Mouse (Mus musculus) embryo, embryonic 10.5 days (tissue): Measurements from ENCODE around the gene Obscn.

Experiments used
- DNase-seq: peaks from one replicate; pipeline ENCODE4 v3.0.0-alpha.2; 2015; ENCODE audit warnings: low spot score

Obscn gene

GRCm38 (mm10) chr11:58983691-58984341 is 152.4 kb downstream of the Obscn start:
- DNase-seq, result no peak

GRCm38 (mm10) chr11:58982471-58983097 is 153.6 kb downstream of the Obscn start:
- DNase-seq, result no peak

DNA sequence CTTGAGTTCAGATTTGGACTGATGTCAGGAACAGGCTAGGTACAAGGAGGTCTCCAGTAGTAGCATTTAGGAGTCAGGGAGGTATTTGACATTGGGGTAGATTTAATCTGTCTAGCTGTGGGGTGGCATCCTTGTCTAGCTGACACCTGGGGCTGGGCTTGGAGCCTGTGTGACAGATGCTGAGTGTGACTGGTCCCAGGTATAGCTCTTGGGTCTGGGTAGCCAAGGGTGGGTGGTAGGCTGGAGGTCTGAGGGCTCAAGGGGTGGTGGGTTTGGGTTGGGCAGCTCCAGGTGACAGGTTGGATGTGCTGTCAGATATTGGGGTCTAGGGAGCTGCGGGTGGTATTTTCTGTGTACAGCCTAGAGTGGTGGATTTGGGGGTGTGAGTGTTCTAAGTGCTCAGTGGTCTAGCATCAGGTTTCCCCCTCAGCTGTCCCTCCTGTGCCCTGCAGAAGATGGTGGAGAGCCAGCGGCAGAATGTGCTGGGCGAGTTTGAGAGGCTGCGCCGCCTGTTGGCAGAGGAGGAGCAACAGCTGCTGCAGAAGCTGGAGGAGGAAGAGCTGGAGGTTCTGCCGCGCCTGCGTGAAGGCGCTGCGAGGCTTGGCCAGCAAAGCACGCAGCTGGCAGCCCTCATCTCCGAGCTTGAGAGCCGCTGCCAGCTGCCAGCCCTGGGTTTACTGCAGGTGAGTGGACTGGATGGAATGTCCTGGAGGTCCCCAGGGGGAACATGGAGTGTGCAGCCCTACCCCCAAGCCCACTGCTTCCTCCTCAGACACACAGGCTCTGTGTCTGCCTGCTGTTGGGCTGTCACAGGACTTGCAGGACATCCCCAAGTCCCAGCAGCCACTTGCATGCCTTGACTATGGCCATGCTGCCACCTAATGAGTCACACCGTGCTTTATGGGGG is 154.4 kb downstream of the Obscn start:
- DNase-seq, result no peak

- no peak for DNase-seq
Observed at GRCm38 (mm10) chr11:58980381-58980990, 155.7 kb downstream of the Obscn start.

GRCm38 (mm10) chr11:58979661-58980060 is 156.5 kb downstream of the Obscn start:
- DNase-seq, result no peak

GRCm38 (mm10) chr11:58979183-58979582 is 157.0 kb downstream of the Obscn start:
- DNase-seq, result no peak

- DNase-seq, result no peak
Observed at GRCm38 (mm10) chr11:58978706-58979030, 157.5 kb downstream of the Obscn start.

- peak; percentile 89 for DNase-seq
Observed at GRCm38 (mm10) chr11:58978027-58978705, 158.0 kb downstream of the Obscn start, which contains the start of gene Trim11. Gene Trim11 (plus strand): TSS chr11:58978093.

DNA sequence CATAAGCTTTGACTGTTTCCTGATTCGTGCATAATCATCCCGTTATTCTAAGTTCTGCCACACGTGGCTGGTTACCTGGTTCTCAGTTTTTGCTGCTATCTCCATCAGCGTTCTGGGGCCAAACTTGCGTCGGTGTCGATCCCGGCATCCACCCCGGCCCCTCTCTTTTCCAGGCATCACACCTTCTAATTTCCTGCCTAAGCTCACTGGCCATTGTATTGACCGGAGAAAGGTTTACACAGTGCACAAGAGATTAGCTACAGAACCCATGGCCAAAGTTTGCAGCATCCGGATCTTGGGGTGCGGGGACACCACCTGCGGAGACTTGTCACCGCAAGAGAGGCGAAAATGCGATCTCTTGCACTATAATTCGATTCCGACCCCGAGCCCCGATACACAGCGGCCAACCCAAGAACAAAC is 158.6 kb downstream of the Obscn start:
- no peak for DNase-seq

DNA sequence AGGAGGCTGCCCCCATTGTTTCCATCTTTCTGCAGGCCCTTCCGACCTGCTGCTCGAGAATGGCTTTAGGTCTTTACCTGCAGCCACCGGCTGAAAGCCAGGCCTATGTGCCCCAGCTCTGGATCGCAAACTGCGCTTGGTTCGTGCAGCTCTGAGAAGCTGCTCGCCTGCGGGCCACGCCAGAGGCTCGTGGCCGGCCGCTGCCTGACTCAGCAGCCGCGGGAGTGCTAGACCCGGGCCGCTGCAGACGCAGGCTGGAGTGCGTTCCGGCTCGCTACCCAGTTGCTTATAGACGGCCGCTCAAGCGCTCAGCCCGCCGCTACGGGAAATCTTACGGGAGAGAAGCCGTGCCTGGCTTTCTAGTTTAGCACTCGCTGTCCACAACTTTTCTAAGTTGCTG is 159.1 kb downstream of the Obscn start:
- peak; percentile 41 for DNase-seq

- DNase-seq, result no peak
Observed at GRCm38 (mm10) chr11:58974414-58974813, 161.8 kb downstream of the Obscn start.

- no peak for DNase-seq
Observed at GRCm38 (mm10) chr11:58971796-58972195, 164.4 kb downstream of the Obscn start.

DNA sequence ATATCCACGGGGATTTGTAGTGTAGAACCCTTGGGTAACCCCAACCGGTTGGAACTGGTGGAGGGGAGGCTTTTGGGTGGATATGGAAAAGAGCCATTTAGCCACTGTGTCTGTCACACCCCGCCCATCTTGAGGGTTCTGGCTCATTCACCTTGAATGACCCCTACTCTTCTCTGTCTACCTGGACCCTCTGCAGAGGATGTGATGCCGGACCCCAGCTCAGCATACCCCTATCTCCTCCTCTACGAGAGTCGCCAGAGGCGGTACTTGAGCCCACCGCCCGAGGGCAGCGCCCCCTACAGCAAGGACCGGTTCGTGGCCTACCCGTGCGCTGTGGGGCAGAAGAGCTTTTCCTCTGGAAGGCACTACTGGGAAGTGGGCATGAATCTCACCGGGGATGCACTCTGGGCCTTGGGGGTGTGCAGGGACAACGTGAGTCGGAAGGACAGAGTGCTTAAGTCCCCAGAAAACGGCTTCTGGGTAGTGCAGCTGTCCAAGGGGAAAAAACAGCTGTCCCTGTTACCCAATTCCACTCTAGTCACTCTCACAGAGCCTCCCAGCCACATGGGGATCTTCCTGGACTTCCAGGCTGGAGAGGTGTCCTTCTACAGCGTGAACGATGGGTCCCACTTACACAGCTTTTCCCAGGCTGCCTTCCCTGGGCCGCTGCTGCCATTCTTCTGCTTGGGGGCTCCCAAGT is 165.2 kb downstream of the Obscn start:
- no peak for DNase-seq

DNA sequence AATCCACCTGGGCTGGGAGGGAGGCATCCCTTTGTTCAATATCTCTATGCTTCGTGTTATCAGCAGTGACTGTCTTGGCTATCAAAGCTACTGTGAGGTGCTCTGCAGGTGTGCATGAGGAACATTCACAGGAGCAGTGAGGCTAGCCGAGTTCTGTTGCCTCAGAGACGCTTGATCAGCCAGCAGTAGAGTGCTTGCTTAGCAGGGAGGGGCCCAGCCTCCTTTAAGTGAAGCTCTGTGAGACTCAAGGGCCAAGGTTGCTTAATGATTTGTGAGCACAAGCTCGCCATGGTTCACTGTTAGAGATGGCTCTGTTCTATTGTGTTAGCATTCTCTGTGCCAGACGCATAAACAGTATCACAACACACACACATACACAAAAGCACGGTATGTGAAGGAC is 166.5 kb downstream of the Obscn start:
- DNase-seq, result no peak

GRCm38 (mm10) chr11:58969027-58969426 is 167.2 kb downstream of the Obscn start:
- DNase-seq, result no peak

GRCm38 (mm10) chr11:58968551-58968950 is 167.7 kb downstream of the Obscn start:
- DNase-seq, result no peak

DNA sequence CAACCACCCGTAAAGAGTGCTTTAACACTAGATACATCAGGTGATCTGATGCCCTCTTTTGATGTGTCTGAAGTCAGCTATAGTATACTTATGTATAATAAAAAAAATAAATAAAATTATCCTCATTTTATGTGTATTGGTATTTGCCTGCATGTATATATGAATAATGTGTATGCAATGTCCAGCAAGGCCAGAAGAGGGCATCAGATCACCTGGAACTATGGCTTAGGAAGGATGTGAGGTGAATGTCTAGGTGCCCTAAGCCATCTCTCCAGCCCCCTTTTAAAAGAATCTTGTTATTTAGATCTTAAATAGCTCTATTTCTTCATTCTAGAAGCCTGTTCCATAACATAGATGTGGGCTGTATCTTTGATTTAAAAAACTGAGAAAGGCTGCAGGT is 168.9 kb downstream of the Obscn start:
- DNase-seq, result no peak

- no peak for DNase-seq
Observed at GRCm38 (mm10) chr11:58965001-58965760, 171.0 kb downstream of the Obscn start.

GRCm38 (mm10) chr11:58964216-58964615 is 172.0 kb downstream of the Obscn start:
- no peak for DNase-seq

- DNase-seq, result no peak
Observed at GRCm38 (mm10) chr11:58963543-58963942, 172.7 kb downstream of the Obscn start.
